ENCODE assay signal across 21 mouse cellular contexts in genomic region chr16:49886403-49887066, GRCm38 (mm10).
A peak's percentile ranks its signal among the peaks of the same experiment; 100 is the strongest.
DNase-seq lines count a peak whose midpoint lies in the region; ATAC-seq and TF ChIP-seq lines count a peak whose summit lies in the region.
"Had no signal": no experiment of that assay in that cellular context is flagged by ENCODE, and none has a peak within 500 bp of the region (broad histone marks: within the 10 kb centered on the region; RNA-seq: fewer than 3 reads in every experiment).

No protein-coding gene starts in this region.

- WGBS in lung, postnatal 0 days = 84% methylated on average over 9 of the region's 9 CpGs

- no peaks in the 10 kb centered on the region for H3K4me1 ChIP-seq in lung, postnatal 0 days (ENCODE audit: insufficient read depth, low read depth, low read length)
- H3K4me1 ChIP-seq: forebrain, embryonic 15.5 days; hindbrain, embryonic 10.5 days; intestine, embryonic 15.5 days had no signal

- 0 out of 2 replicates have a peak, but pooled peaks cover 4% of the 10 kb centered on the region for H3K36me3 ChIP-seq in lung, postnatal 0 days (ENCODE audit: insufficient read depth, low read length)

- H3K4me3 ChIP-seq in lung, postnatal 0 days (ENCODE audit: low read depth, low read length) = no peak overlapping the region
- H3K4me3 ChIP-seq: embryonic facial prominence, embryonic 12.5 days; forebrain, embryonic 15.5 days; heart, adult 2 months; heart, embryonic 15.5 days; hindbrain, embryonic 10.5 days; intestine, embryonic 15.5 days had no signal

- H3K27ac ChIP-seq in lung, postnatal 0 days (ENCODE audit: low read length) = no peak overlapping the region
- H3K27ac ChIP-seq: embryonic facial prominence, embryonic 12.5 days; forebrain, embryonic 15.5 days; heart, adult 2 months; heart, embryonic 15.5 days; hindbrain, embryonic 10.5 days; hindbrain, embryonic 14.5 days; intestine, embryonic 15.5 days had no signal

- TF ChIP-seq EP300 in lung, postnatal 0 days (IDR thresholded peaks at IDR 0.05) = no peak

- peak; percentile 27 for DNase-seq in cerebellum, adult 8-10 months
- DNase-seq in cerebellum, adult 11-12 months = no peak
- DNase-seq in heart, adult 11 months = peak; percentile 79
- no peak for DNase-seq in heart, postnatal 4 days
- DNase-seq in lung, postnatal 0 days (ENCODE audit: low spot score) = peak; percentile 29
- no peak for DNase-seq in lung, postnatal 14 days
- peak; percentile 48 for DNase-seq in adipocyte (ENCODE audit: low spot score)
- no peak for DNase-seq in layer of hippocampus, adult 11-12 months (ENCODE audit: low spot score)
- DNase-seq: adrenal gland, postnatal 25 days; gastrocnemius, postnatal 10 days; heart, adult 2 months; heart, postnatal 14 days had no signal

- H3K9me3 ChIP-seq in lung, postnatal 0 days (ENCODE audit: low read length) = no peaks in the 10 kb centered on the region
- H3K9me3 ChIP-seq: embryonic facial prominence, embryonic 12.5 days; forebrain, embryonic 15.5 days; heart, embryonic 15.5 days; hindbrain, embryonic 10.5 days; intestine, embryonic 15.5 days had no signal

- TF ChIP-seq CTCF in lung, postnatal 0 days (IDR thresholded peaks at IDR 0.05) = no peak

- no peak overlapping the region for H3K4me2 ChIP-seq in lung, postnatal 0 days (replicated peaks; ENCODE audit: low read depth, low read length)
- H3K4me2 ChIP-seq: embryonic facial prominence, embryonic 12.5 days; forebrain, embryonic 15.5 days; heart, embryonic 11.5 days; heart, embryonic 15.5 days; hindbrain, embryonic 14.5 days; intestine, embryonic 15.5 days had no signal

- H3K27me3 ChIP-seq in lung, postnatal 0 days (replicated peaks; ENCODE audit: insufficient read depth, low read length) = no peaks in the 10 kb centered on the region
- H3K27me3 ChIP-seq: embryonic facial prominence, embryonic 12.5 days; forebrain, embryonic 15.5 days; heart, embryonic 15.5 days; intestine, embryonic 15.5 days; Patski had no signal

- no peak for ATAC-seq in lung, postnatal 0 days
- ATAC-seq: activated CD4-positive, CD25-positive, alpha-beta regulatory T cell, adult 4 months; forebrain, embryonic 15.5 days; intestine, embryonic 15.5 days; Patski had no signal

- no peak overlapping the region for H3K9ac ChIP-seq in lung, postnatal 0 days (replicated peaks; ENCODE audit: low read depth)
- H3K9ac ChIP-seq: embryonic facial prominence, embryonic 12.5 days; forebrain, embryonic 15.5 days; heart, embryonic 15.5 days; hindbrain, embryonic 14.5 days; intestine, embryonic 15.5 days had no signal

Comparison
In these comparisons a context has a peak if more than half of its experiments do, and no peak if none do; other contexts are left out.
1. DNase-seq: peak in cerebellum, adult 8-10 months (single experiment), heart, adult 11 months (single experiment), lung, postnatal 0 days (single experiment) and adipocyte (single experiment); none in cerebellum, adult 11-12 months (single experiment), heart, postnatal 4 days (single experiment), lung, postnatal 14 days (single experiment) and layer of hippocampus, adult 11-12 months (single experiment).